Mouse (Mus musculus) lung, adult 2 months (tissue): ENCODE results near the gene Atp1b1. TPM values are rescaled to one million over a fixed set of nuclear protein-coding genes. Genes with fewer than 3 reads are reported as not detected.

Experiments used
- DNase-seq: peaks from one replicate; pipeline ENCODE4 v3.0.0; 2022
- H3K4me1 ChIP-seq: fragments of 200-500 bp; 2 replicates; pipeline ENCODE4 v1.6.1; 2011; ENCODE audit warnings: low read length; ENCODE audit not compliant: control insufficient read depth, insufficient read depth
- H3K4me3 ChIP-seq: fragments of 200-500 bp; replicated peaks from 2 replicates; pipeline ENCODE3; 2011; ENCODE audit warnings: low read depth, mild to moderate bottlenecking, control low read depth, low read length; ENCODE audit errors: extremely low read depth
- CTCF ChIP-seq: fragments of 200-500 bp; IDR thresholded peaks from 2 replicates; pipeline ENCODE4 v1.5.1; 2011; ENCODE audit warnings: mild to moderate bottlenecking, low read length, control low read depth; ENCODE audit not compliant: insufficient read depth
- POLR2A ChIP-seq: fragments of 200-500 bp; IDR thresholded peaks from 2 replicates; pipeline ENCODE4 v1.6.1; 2011; ENCODE audit warnings: low read depth, mild to moderate bottlenecking, control low read depth, low read length, borderline replicate concordance; ENCODE audit errors: extremely low read depth
- WGBS: fragments of 180-500 bp; shearing (Covaris S2); methylation state at CpG from one replicate; pipeline ENCODE4 v1.1.7; 2018; 5-methylcytosine and 5-hydroxymethylcytosine counted together
- polyA plus RNA-seq: library from polyadenylated mRNA; depleted of rRNA; stranded (reverse); fragments of >200 nt; gene quantifications from 2 replicates; pipeline ENCODE4 v1.2.3, GENCODE M21; 2012

Atp1b1 gene
- polyA plus RNA-seq, 1 experiment = 121 TPM

- no peak overlapping the region for H3K4me3 ChIP-seq
- DNase-seq = no peak
- H3K4me1 ChIP-seq = no peaks in the 10 kb centered on the region
- WGBS = 83% methylated on average over 6 of the region's 6 CpGs
- TF ChIP-seq CTCF (no peak), POLR2A (no peak)
Measured at GRCm38 (mm10) chr1:164447521-164447920, 10.6 kb downstream of the Atp1b1 start.

DNA sequence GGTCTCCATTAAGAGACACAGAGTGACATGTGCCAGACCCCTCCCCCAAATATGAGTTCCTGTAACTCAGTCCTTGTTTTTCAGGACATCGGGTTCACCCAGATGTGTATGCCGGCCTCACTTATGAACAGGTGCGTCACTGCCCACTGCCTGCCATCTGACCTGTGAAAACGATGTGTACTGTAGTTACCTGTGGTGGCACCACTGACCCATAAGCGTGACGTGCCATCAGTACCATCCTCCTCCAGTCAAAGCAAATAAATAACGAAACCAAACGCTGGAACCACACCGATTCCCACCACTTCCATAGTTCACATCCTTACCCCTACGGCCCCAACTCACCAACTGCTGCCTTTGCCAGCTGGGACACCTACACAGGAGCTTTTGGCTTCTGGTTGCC lies 11.6 kb downstream of the Atp1b1 start:
- 89% methylated on average over 10 of the region's 10 CpGs for WGBS
- Histone ChIP-seq H3K4me3 (no peak overlapping the region), H3K4me1 (no peaks in the 10 kb centered on the region)
- DNase-seq = no peak
- no peak for TF ChIP-seq CTCF
- TF ChIP-seq POLR2A = no peak

- Histone ChIP-seq H3K4me1 (no peaks in the 10 kb centered on the region), H3K4me3 (no peak overlapping the region)
- WGBS = 65% methylated on average over 5 of the region's 5 CpGs
- no peak for DNase-seq
- TF ChIP-seq CTCF = no peak
Measured at GRCm38 (mm10) chr1:164445620-164446162, 12.5 kb downstream of the Atp1b1 start.

- H3K4me1 ChIP-seq = no peaks in the 10 kb centered on the region
- WGBS = 72% methylated on average over 18 of the region's 18 CpGs
- H3K4me3 ChIP-seq = no peak overlapping the region
- no peak for TF ChIP-seq POLR2A
- no peak for TF ChIP-seq CTCF
- DNase-seq = no peak
Measured at GRCm38 (mm10) chr1:164441408-164441974, 16.7 kb downstream of the Atp1b1 start.

GRCm38 (mm10) chr1:164440708-164441407 lies 17.3 kb downstream of the Atp1b1 start:
- no peak for DNase-seq
- WGBS = 67% methylated on average over 11 of the region's 11 CpGs
- Histone ChIP-seq H3K4me1 (no peaks in the 10 kb centered on the region), H3K4me3 (no peak overlapping the region)
- TF ChIP-seq POLR2A = no peak
- no peak for TF ChIP-seq CTCF

DNA sequence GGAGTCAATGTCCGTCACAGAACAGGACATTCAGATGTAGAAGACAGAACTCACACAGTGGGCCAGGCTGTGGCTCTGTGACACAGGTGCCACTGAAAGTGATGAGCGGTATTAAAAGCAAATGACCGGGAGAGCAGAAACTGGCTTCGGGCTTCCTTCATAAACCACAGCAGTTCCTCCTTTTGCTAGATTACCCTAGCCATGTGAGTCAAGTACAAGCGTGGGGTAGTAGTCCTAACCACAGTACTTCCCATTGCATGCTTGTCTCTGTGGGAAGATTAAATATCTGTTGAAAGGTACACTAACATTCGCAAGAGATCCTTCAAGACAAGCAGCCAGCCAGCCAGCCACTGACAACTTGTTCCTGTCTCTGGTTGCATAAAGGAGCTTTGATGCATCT lies 17.9 kb downstream of the Atp1b1 start:
- 78% methylated on average over 6 of the region's 6 CpGs for WGBS
- TF ChIP-seq CTCF (no peak), POLR2A (no peak)
- H3K4me1 ChIP-seq = no peaks in the 10 kb centered on the region
- no peak overlapping the region for H3K4me3 ChIP-seq
- DNase-seq = no peak

- Histone ChIP-seq H3K4me1 (no peaks in the 10 kb centered on the region), H3K4me3 (no peak overlapping the region)
- no peak for DNase-seq
- TF ChIP-seq CTCF (no peak), POLR2A (no peak)
- WGBS = 74% methylated on average over 7 of the region's 7 CpGs
Measured at GRCm38 (mm10) chr1:164436749-164437148, 21.4 kb downstream of the Atp1b1 start.

GRCm38 (mm10) chr1:164434049-164434448 lies 24.1 kb downstream of the Atp1b1 start:
- H3K4me3 ChIP-seq = no peak overlapping the region
- TF ChIP-seq POLR2A (no peak), CTCF (no peak)
- WGBS = 88% methylated on average over 6 of the region's 6 CpGs
- no peak for DNase-seq
- no peaks in the 10 kb centered on the region for H3K4me1 ChIP-seq

GRCm38 (mm10) chr1:164432649-164433048 lies 25.5 kb downstream of the Atp1b1 start:
- 73% methylated on average over 5 of the region's 5 CpGs for WGBS
- DNase-seq = no peak
- H3K4me3 ChIP-seq = no peak overlapping the region
- H3K4me1 ChIP-seq = no peaks in the 10 kb centered on the region
- no peak for TF ChIP-seq CTCF
- TF ChIP-seq POLR2A = no peak

- WGBS = 90% methylated on average over 9 of the region's 9 CpGs
- no peak overlapping the region for H3K4me3 ChIP-seq
- H3K4me1 ChIP-seq = no peaks in the 10 kb centered on the region
- TF ChIP-seq POLR2A = no peak
- TF ChIP-seq CTCF = no peak
- DNase-seq = no peak
Measured at GRCm38 (mm10) chr1:164428644-164429043, 29.5 kb downstream of the Atp1b1 start.
